Mouse (Mus musculus) thymus, postnatal 36 days (tissue): Measurements from ENCODE around the gene Trim10.

Experiments
- DNase-seq, 2 experiments: peaks; one replicate each; pipeline ENCODE4 v3.0.0; 2022; ENCODE audit warnings: mixed read lengths in 2 of 2

Trim10 gene

DNA sequence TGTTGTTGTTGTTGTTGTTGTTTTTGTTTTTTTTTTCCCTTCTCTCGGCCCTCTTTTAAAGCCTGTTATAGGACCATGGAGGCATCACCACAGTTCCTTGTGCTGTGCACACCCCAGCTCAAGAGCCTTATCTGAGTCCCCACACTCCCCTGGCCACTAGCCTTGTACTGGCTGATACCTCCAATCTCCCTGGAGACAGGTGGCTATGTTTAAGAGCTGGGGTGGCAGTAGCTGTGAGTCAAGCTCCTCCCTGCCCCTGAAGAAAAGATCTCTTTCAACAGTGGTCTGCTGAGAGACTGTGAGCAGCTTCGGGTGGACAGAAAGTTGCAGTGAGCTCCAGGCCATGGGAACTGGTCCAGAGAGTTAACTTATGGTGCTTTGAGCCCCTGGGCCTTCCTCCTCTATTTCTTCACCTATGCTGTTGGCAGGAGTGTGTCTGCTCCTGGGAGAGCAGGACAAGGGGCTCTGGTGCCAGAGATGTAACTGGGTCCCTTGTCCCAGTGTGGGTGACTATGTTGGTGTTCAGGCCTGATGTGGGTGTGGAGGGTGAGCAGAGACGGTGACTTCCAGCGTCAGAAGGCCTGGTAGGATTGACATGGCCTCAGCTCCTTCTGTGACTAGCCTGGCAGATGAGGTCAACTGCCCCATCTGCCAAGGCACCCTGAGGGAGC is at the start of gene Trim10:
Gene Trim10, plus strand, starts transcription at position 291 of the 671 bp plus-strand sequence.
- DNase-seq, result no peak

DNA sequence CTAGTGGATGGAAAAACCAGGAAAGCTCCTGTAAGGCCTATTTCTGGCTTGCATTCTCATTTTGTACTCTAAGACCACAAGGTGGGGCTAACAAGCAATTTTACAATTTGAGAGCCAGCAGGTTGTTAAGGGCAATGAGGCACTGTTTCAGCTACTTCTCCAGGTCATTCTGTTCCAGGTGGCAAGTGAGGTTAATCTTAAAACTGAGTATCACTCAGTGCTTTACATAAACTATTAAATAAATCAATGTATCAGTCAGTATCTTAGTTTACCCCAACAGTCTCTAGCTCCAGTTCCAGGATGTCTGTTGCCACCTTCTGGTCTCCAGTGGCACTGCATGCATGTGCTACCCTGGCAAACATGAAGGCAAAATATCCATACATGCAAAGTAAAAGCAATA is 45.4 kb upstream of the Trim10 start:
- peak; percentile 66 to 67 for DNase-seq

DNA sequence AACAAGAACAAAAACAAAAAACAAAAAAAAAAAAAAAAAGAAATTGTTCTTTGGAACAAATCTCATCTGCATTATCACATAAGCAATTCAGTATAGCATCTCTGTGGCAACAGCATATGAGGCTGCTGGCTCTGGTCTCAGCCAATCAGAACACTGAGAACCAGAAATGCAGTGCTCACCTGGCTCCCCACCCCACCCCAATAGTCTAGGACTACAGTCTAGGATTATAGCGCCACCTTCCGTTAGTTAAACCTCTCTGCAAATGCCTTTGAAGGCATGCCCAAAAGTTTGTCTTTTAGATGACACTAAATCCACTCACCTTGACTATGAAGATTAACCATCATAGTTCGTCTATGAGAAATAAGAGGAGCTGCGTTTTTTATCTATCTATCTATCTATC is 43.8 kb upstream of the Trim10 start:
- DNase-seq, result peak; percentile 8 to 25

DNA sequence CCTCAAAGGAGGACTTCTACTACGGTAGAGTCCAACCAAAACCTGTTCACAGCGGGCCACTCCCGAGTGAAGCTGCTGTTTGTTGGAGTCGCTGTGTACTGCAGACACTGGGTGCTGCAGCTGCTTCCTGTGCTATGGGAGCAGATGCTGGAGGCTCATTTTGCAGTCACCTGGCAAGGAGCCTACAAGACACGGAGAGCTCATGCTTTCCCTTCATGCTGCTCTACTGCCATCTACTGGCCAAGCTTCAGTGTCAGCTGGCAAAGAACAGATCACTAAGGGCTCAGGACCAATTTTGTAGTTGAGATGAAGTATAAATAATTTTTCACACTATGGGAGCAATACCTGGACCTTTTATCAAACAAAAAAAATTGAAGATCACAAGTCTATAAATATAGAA is 43.4 kb upstream of the Trim10 start:
- DNase-seq, result peak; percentile 74 to 80

DNA sequence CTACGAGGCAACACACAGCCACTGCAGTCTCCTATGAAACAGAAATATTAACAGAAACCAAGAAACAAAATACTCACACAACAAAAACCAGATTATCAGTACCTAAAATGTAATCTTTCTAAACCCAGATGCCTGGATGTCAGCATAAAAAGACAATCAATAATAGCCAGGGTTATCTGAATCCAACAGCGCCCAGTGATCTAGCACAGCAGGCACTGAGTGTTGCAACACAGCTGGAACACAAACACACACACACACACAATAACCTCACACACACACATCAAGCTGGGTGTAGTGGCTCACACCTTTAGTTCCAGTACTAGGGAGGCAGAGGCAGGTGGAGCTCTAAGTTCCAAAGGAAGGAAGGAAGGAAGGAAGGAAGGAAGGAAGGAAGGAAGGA is 40.9 kb upstream of the Trim10 start:
- DNase-seq, result no peak

DNA sequence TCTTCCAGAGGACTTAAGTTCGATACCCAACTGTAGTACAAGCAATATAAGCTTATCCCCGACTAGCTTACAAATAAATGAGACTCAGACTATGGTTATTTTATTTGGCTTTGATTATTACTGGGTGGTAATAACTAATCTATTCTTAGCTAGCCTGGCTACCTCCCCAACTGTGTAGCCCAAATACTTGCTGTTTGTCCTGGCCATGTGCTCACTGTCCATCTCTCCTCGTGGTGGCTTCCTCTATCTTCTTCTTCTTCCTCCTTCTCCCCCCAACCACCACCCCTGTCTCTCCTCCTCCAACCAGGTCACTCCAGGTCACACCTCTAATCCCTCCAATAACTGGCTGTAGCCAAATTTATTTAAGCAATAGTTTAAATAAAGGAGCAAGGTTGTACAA is 38.9 kb upstream of the Trim10 start:
- no peak for DNase-seq

DNA sequence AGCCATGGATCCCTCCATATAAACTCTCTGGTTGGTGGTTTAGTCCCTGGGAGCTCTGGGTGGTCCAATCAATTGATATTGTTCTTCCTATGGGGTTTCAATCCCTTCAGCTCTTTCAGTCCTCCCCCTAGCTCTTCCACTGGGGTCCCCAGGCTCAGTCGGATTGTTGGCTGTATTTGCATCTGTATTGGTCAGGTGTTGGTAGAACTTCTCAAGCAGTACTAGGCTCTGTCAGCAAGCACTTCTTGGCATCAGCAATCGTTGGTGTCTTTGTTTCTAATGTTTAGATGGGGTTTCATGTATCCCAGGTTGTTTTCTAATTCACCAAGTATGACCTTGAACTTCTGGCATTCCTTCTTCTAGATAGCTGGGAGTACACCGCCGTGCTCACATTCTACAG is 36.7 kb upstream of the Trim10 start:
- no peak for DNase-seq

DNA sequence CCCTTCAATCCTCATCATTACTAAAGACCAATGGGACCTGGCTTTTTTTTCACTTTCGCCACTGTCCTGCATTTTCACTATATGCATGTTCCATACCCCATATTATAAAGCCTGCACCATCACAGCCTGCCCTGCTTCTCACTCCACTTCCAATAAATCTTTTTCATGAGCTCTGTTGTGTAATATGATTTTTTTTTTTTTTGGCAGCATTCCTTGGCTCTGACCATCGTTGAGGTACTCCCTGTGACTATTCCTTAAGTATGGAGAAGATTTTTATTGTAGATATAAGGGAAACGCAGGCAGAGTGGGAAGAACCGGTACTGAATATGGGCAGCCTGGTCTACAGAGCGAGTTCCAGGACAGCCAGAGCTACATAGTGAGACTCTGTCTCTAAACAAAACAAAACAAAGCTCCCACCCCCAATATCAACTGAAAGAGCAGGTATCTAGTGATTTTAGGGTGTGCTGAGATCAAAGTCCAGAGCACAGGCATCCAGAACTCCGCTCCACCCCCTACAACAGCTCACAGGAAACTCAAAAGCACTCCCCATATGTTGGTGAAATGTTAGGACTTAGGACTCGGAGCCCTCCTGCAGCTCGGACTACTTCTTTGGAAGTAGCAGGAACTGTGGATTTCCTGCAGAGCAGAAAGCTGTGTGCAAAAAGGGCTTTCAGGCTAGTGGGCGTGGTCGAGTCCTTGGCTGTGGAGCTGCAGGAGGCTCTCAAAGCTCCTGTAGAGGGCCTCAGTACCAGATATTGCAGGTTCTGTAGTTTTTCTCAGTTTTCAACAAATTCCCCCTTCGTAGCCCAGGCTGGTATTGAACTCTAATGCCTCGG is 33.6 kb upstream of the Trim10 start:
- DNase-seq, result peak; percentile 61 to 70

DNA sequence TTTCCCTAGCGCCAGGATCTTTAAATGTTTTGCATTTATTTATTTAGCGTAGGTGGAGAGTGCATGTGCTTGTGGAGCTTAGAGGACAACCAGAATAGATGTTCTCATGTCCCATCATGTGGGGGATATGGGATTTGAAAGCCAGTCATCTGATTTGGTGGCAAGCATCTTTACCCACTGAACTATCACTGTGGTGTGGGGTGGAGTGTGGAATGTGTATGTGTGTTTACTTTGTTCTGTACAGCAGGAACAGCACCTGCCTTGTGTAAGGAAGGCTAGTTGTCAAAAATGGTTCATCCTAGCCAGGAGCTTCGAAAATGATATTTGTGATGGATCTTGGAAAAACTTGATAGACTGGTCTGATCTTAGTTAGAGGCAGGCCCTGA is 33.0 kb upstream of the Trim10 start:
- DNase-seq, result peak in 1 of 2 experiments; percentile 22

DNA sequence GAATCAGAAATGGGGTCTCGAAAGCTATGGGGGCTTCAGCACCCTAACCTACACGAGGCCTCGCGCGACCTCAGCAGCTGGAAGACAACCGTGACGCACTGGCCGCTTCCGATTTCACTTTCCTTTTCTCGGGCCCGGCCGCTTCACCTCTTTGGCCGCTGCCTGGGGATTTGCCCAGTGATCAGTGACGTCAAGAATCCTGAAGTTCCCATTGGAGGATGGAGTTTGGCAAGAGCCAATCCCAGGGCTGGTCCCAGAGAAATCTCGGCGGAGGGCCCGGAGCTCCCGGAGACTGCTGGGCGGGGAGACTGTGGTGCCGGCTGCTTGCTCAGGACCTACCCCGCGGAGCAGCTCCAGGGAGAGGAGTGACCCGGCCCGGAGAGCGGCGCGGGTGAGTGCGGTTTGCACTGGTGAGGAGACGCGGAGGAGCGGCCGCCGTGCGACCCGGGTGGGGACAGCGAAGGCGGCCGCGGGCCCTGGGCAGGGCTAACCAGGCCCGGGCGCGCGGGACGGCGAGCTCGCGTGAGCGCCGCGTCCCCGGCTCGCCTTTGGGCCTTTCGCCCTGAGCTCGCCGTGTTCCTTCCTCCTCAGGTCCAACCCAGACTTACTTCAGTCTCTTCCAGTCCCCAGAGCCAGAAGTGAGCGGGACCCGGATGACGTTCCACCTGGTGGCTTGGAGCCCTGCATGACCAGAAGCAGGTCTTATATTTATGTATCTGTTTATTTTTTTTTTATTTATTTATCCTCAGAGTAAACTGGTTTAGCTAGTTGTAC is 32.3 kb upstream of the Trim10 start, which contains the start of gene Trim26:
Gene Trim26, plus strand, starts transcription at position 261 of the 774 bp plus-strand sequence.
- peak; percentile 93 to 94 for DNase-seq

DNA sequence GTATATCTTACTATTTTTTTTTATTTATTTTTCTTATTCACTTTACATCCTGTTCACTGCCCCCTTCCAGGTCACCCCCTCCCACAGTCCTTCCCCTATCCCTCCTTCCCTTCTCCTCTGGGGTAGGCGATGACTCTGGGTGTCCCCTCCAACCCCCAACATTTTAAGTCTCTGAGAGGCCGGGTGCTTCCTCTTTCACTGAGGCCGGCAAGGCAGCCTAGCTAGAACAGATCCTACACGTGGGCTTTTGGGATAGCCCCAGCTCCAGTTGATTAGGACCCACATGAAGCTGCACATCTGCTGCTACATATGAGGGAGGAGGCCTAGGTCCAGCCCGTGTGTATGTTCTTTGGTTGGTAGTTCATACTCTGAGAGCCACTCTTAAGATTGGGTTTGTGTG is 30.4 kb upstream of the Trim10 start:
- no peak for DNase-seq

DNA sequence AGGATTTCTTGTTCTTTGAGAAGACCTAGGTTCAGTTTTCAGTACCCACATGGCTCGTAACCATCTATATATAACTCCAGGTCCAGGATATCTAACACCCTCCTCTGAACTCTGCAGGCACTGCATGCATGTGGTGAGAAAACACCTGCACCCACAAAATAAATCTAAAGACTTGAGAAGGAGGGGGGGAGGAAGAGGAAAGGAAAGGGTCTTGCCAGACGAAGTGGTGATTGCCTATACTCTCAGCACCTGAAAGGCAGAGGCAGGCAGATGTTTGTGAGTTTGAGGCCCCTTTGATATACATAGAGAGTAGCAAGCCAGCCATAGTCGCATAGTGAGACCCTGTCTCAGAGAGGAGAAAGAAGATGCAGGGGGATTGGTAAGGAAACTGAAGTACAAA is 29.4 kb upstream of the Trim10 start:
- DNase-seq, result peak; percentile 17 to 35

DNA sequence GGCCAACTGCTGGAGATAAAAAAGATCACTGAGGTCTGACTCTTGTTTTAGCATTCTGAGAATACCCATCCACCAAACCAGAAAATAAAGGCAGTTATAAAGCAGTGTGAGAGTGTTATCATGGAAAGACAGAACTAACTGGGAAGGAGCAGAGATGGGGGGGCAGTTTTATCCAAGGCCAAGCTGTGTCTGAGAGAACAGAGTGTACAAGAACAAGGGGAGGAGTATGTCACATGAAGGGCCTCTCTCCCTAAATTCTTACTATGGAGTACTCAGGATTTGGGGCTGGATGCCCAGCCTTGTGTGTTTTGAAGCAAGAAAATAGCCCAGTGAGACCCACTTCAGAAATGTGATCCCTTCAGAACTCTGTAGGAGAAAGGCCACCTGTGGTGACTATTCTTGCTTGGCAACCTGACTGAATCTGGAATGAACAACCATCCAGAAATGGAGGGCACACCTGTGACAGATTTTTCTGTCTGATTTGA is 28.4 kb upstream of the Trim10 start:
- DNase-seq, result no peak

DNA sequence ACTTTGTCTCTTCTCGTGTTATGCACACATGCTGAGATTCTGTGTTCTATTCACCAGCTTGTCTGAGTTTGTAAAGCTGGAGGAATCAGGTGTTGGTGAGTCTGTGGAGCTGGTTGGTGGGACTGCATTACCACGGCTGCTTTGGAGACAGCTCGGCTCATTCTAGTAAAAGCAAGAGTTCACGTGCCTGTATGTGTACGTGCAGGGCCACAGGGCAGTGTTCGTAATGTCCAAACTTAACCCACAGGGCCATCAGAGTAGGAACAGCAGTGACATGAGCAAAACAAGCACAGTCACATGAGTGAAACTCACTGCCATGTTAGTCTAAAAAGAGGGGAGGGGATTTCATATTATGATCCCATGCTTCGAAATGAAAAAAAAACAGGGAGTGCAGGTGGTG is 25.7 kb upstream of the Trim10 start:
- no peak for DNase-seq

DNA sequence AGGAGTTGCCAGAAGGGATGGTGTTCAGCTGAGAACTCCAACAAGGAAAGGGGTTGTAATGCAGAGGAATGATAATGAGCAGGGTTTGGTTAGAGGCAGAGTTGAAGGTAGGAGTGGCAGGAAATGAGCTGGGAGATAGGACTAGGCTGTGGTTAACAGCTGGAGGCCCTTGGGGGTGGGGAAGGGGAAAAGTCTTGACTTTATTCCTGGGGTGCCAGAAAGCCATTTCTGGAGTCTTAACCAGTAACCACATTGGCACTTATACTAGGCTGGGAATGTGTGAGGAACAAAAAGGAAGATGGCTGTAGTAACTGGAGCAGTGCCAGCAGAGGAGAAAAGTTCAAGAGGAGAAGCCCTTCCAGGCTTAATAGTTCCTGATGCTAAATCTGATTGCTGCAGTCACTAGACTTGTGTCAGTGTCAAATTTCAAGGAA is 25.1 kb upstream of the Trim10 start:
- DNase-seq, result no peak

DNA sequence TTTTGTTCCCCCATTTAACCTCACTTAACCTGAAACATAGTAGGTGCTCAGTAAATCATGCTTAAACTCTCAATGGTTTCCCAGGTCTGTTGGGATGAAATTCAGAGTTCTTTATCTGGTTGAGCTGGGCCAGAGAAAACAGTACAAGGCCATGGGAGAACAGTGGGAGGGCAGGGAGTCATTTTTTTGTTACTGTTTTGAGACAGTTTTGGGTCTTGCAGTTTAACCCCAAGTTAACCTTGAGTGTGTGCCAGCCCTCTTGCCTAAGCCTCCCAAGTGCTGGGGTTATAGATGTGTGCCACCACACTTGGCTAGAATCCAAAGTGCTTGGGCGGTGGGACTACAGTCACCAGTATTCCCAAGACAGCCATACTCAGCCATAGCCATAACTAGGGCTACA is 24.6 kb upstream of the Trim10 start:
- DNase-seq, result no peak

DNA sequence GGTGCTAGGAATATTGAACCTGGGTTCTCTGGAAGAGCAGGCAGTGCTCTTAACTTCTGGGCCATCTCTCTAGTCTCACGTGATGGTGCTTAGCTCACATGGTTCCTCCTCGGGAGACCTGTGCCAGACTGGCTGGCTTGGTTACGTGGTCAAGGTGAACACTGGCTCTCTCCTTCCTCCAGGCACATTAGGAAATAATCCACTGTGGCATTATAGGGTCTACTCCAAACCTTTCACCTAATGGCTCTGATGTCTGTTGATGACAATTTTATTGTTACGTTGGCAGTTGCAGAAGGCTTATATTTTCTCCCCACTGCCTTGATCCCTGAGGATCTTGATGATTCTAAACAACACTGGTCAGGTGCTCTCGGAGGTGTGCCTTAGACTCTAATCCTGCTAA is 20.5 kb upstream of the Trim10 start:
- no peak for DNase-seq

DNA sequence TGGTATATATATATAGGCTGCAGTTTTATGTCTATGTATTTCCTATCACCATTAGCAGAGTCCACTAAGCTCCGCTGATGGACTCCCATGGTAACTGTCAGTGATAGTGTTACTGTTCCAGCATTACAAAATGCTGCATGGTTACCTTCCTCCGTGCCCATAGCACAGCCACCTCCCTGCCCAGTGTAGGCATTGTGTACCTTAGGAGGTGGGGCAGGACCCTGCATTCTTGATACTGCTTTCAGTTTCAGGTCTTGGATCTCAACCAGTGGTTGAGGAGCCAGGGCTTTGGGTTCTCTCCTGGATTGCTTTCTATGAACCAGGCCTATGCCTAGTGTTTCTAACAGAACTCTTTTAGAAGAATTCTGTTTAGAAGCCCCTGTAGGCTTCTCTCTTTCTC is 19.4 kb upstream of the Trim10 start:
- no peak for DNase-seq

DNA sequence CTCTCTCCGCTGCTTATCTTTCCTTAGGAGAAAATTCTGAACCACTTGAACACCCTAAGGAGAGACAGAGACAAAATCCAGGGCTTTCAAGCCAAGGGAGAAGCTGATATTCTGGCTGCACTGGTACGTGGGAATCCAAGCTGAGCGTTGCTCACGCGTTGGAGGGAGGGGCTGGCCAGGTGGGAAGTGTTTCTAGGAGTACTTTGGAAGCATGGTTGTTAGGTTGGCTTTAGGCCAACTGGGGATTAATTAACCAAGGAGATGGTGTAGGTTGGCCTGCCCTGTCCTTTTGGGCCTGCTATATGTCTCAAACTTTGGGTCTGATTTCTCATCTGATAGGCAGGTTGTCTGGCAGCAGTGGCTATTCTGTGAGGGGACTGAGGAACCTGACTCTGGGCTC is 18.2 kb upstream of the Trim10 start:
- no peak for DNase-seq

DNA sequence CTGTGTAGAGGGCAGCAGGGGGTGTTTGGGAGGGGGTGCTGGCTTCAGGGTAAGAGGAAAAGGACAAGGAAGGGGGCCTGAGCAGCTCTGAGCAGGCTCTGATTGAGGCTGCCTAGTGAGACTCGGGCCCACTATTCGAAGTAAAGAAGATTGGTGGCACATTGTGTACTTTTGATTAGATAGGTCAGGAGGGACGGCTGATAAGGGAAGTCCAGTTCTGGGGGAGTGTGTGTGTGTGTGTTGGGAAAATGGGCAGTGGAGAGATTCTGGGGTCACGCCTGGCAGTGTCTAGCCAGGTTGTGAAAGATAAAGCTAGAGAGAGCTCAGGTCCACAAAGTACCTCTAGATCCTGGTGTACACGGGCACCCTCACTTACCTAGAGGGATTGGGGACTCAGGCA is 17.7 kb upstream of the Trim10 start:
- DNase-seq, result no peak

DNA sequence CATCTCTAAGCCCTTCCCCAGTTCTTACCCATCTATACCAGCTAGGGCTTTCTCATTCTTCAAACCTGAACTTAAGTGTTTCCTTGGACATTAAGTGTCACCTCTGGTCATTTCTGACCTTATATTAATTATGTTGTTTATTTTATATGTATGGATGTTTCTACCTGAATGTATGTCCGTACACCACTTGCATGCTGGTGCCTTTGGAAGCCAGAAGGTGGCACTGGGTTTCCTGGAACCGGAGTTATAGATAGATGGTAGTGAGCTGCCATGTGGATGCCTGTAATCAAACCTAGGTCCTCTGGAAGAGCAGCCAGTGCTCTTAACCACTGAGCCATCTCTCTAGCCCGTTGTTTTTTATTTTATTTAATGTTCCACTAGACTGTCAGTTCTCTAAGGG is 13.9 kb upstream of the Trim10 start:
- no peak for DNase-seq

DNA sequence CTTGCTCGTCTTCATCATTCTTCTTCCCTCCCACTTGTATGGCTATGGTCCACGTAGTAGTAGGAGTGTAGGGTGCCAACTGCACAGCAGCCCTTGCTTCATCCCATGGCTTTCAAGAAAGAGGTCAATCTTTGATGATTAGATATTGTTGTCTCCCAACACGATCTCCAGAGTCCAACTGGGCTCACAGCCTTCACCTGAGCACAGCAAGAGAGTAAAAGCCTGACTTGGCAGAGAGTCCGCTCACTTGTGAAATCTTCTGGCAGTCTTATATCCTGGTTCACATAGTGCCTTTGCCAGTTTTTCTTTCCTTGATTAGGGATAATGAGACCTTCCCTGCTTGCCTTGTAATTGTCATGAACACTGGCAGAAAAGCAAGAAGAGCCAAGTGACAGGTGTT is 13.1 kb upstream of the Trim10 start:
- DNase-seq, result no peak

DNA sequence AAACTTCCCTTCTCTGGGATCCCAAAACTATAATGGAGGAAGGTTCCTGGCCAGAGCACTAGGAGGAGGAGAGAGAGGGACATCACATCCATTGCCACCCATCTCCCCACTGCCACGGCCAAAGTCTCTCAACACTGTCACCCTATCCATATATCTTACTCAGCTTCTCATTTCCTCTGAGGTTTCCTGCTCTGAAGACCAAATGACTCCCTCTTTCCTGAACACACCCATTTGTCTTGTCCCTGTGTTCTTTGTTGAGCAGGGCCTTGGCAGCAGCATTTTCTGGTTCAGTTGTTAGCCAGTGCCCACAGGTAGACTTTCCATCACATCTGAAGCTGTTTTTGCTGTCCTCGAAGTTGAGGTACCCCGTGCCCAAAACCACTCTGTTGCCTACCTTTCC is 11.2 kb upstream of the Trim10 start:
- DNase-seq, result no peak
